Mouse (Mus musculus) CH12.LX (cell line): ENCODE results near the gene Rsph14.

ENCODE experiments used
- CTCF ChIP-seq, 2 experiments: IDR thresholded peaks in 1 of 2; conservative IDR thresholded peaks in 1 of 2; 2 replicates each; pipeline ENCODE4 v1.5.1; 2011 to 2012; ENCODE audit warnings: low read depth in 2 of 2, low read length in 2 of 2, improper control_type of control experiment in 1 of 2, inconsistent platforms in 1 of 2, mild to moderate bottlenecking in 1 of 2, moderate library complexity in 1 of 2
- EP300 ChIP-seq: IDR thresholded peaks from 2 replicates; pipeline ENCODE4 v1.6.1; 2011; ENCODE audit warnings: low read length, improper control_type of control experiment
- KAT2A ChIP-seq: IDR thresholded peaks from 2 replicates; pipeline ENCODE4 v1.6.1; 2012; ENCODE audit warnings: low read length, improper control_type of control experiment, inconsistent platforms; ENCODE audit not compliant: insufficient replicate concordance
- MAFK ChIP-seq: IDR thresholded peaks from 2 replicates; pipeline ENCODE4 v1.6.1; 2011; ENCODE audit warnings: low read length, improper control_type of control experiment; ENCODE audit not compliant: insufficient replicate concordance
- MAX ChIP-seq: IDR thresholded peaks from 2 replicates; pipeline ENCODE4 v1.6.1; 2011; ENCODE audit warnings: low read length, improper control_type of control experiment
- MXI1 ChIP-seq: IDR thresholded peaks from 2 replicates; pipeline ENCODE4 v1.6.1; 2011; ENCODE audit warnings: mild to moderate bottlenecking, low read depth, low read length, improper control_type of control experiment
- NELFE ChIP-seq: IDR thresholded peaks from 2 replicates; pipeline ENCODE4 v1.6.1; 2011; ENCODE audit warnings: low read depth, low read length, improper control_type of control experiment
- RCOR1 ChIP-seq: conservative IDR thresholded peaks from 2 replicates; pipeline ENCODE4 v1.6.1; 2012; ENCODE audit warnings: low read depth, mild to moderate bottlenecking, inconsistent platforms, low read length, improper control_type of control experiment
- SIN3A ChIP-seq: IDR thresholded peaks from 2 replicates; pipeline ENCODE4 v1.6.1; 2012; ENCODE audit warnings: low read length, improper control_type of control experiment, inconsistent platforms
- TBP ChIP-seq: conservative IDR thresholded peaks from 2 replicates; pipeline ENCODE4 v1.6.1; 2011; ENCODE audit warnings: low read depth, low read length, improper control_type of control experiment
- TCF12 ChIP-seq: IDR thresholded peaks from 2 replicates; pipeline ENCODE4 v1.6.1; 2014; ENCODE audit warnings: low read depth, mild to moderate bottlenecking, inconsistent platforms, low read length, improper control_type of control experiment

GRCm38 (mm10) chr10:75065691-75066090, 33.3 kb upstream of the Rsph14 start:
- TF ChIP-seq CTCF (conservative IDR thresholded peaks at IDR 0.05 in 1 of 2, IDR thresholded peaks at IDR 0.05 in 1 of 2; ENCODE audit: low read depth in 2 of 2, low read length in 2 of 2) (no peak), NELFE (no peak), RCOR1 (no peak), SIN3A (no peak), MAFK (no peak), TCF12 (no peak), MXI1 (no peak), TBP (no peak), MAX (no peak), EP300 (no peak), KAT2A (no peak)
